Mouse (Mus musculus): ENCODE data around the gene Ssxb5. TPM values are rescaled to one million over a fixed set of nuclear protein-coding genes. Genes with fewer than 3 reads are reported as not detected.

The Ssxb5 gene
- 8.0 TPM for polyA plus RNA-seq (2014; fragmentation: Illumina TruSeq; extraction: RNeasy Lipid Tissue Mini Kit (QIAGEN cat#74804); ENCODE audit: low read depth, low replicate concordance)

DNA sequence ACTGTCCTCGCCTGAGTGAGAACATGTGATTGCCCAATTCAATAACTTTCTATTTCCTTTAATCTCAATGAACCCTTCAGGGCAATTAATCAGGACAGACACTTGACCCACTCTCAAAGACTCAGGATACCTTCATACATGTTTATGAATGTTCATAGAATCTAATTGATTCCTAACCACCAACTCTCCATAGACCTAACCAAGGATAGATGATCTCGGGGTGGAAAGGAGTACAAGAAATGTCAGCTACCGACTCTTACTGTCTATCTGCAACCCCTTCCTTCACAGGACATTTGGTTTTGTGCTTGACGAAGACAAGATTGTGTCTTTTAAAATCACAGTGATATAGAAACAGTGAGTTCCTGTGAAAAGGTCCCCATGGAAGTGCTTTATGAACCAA lies at the start of gene Ssxb5:
Gene Ssxb5, plus strand, starts transcription at position 301 of the 400 bp plus-strand sequence.

DNA sequence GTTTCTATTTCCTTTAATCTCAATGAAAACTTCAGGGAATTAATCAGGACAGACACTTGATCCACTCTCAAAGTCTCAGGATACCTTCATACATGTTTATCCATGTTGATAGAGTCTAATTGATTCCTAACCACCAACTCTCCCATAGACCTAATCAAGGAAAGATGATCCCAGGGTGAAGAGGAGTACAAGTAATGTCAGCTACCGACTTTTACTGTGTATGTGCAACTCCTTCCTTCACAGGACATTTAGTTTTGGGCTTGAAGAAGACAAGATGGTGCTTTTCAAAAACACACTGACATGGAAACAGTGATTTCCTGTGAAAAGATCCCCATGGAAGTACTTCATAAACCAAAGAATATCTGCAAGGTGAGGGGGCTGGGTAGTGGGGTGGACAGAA lies 40.2 kb downstream of the Ssxb5 start, which contains the start of gene Gm6592:
Gene Gm6592, plus strand, starts transcription at position 301 of the 400 bp plus-strand sequence.

Other genes starting within 250 kb of the Ssxb5 start
- gene Ssxb3, start 211.9 kb upstream of the Ssxb5 start, polyA plus RNA-seq (2014; fragmentation: Illumina TruSeq; extraction: RNeasy Lipid Tissue Mini Kit (QIAGEN cat#74804); ENCODE audit: low read depth, low replicate concordance): 8.5 TPM
- gene Ssxb8, start 112.8 kb upstream of the Ssxb5 start, polyA plus RNA-seq (2014; fragmentation: Illumina TruSeq; extraction: RNeasy Lipid Tissue Mini Kit (QIAGEN cat#74804); ENCODE audit: low read depth, low replicate concordance): 7.4 TPM
- gene Ssx9, start 55.3 kb upstream of the Ssxb5 start, polyA plus RNA-seq (2014; fragmentation: Illumina TruSeq; extraction: RNeasy Lipid Tissue Mini Kit (QIAGEN cat#74804); ENCODE audit: low read depth, low replicate concordance): 4.6 TPM
- gene Gm6592, start 40.3 kb downstream of the Ssxb5 start, polyA plus RNA-seq (2014; fragmentation: Illumina TruSeq; extraction: RNeasy Lipid Tissue Mini Kit (QIAGEN cat#74804); ENCODE audit: low read depth, low replicate concordance): not detected
- 1.6 TPM for gene Gm5751, start 70.6 kb downstream of the Ssxb5 start, polyA plus RNA-seq (2014; fragmentation: Illumina TruSeq; extraction: RNeasy Lipid Tissue Mini Kit (QIAGEN cat#74804); ENCODE audit: low read depth, low replicate concordance)
- gene B630019K06Rik, start 88.7 kb downstream of the Ssxb5 start, polyA plus RNA-seq (2014; fragmentation: Illumina TruSeq; extraction: RNeasy Lipid Tissue Mini Kit (QIAGEN cat#74804); ENCODE audit: low read depth, low replicate concordance): 3.7 TPM
- gene Fthl17b, start 159.3 kb downstream of the Ssxb5 start, polyA plus RNA-seq (2014; fragmentation: Illumina TruSeq; extraction: RNeasy Lipid Tissue Mini Kit (QIAGEN cat#74804); ENCODE audit: low read depth, low replicate concordance): not detected
- not detected for gene Fthl17c, start 172.9 kb downstream of the Ssxb5 start, polyA plus RNA-seq (2014; fragmentation: Illumina TruSeq; extraction: RNeasy Lipid Tissue Mini Kit (QIAGEN cat#74804); ENCODE audit: low read depth, low replicate concordance)
- gene Fthl17d, start 183.1 kb downstream of the Ssxb5 start, polyA plus RNA-seq (2014; fragmentation: Illumina TruSeq; extraction: RNeasy Lipid Tissue Mini Kit (QIAGEN cat#74804); ENCODE audit: low read depth, low replicate concordance): not detected
- not detected for gene Fthl17e, start 229.8 kb downstream of the Ssxb5 start, polyA plus RNA-seq (2014; fragmentation: Illumina TruSeq; extraction: RNeasy Lipid Tissue Mini Kit (QIAGEN cat#74804); ENCODE audit: low read depth, low replicate concordance)

Data from testis, adult 10 weeks (tissue).